Mouse (Mus musculus) cerebellum, adult 2 months (tissue): ENCODE measurements at regions not wholly inside any gene's neighbourhood (a gene's known extent, or its start where the extent isn't known, plus 50 kb on each side); places are given as distances from the start of the nearest gene placed in this dataset.

Experiments used
- DNase-seq, 2 experiments: peaks; one replicate each; pipeline ENCODE4 v3.0.0; 2021
- H3K27ac ChIP-seq: fragments of 200-500 bp; 2 replicates; pipeline ENCODE4 v1.5.1; 2012; ENCODE audit warnings: low read length, control low read depth, inconsistent platforms; ENCODE audit not compliant: insufficient read depth
- H3K27me3 ChIP-seq: fragments of 200-500 bp; 2 replicates; pipeline ENCODE4 v1.6.1; 2012; ENCODE audit warnings: inconsistent platforms, mild to moderate bottlenecking, low read length, moderate library complexity; ENCODE audit not compliant: control insufficient read depth, insufficient read depth
- H3K4me1 ChIP-seq: fragments of 200-500 bp; 2 replicates; pipeline ENCODE4 v1.6.1; 2011; ENCODE audit warnings: low read length; ENCODE audit not compliant: control insufficient read depth, insufficient read depth
- H3K4me3 ChIP-seq: fragments of 200-500 bp; replicated peaks from 2 replicates; pipeline ENCODE3; 2011; ENCODE audit warnings: mild to moderate bottlenecking, low read depth, low read length, control low read depth; ENCODE audit not compliant: insufficient read depth
- CTCF ChIP-seq: fragments of 200-500 bp; IDR thresholded peaks from 2 replicates; pipeline ENCODE4 v1.5.1; 2011; ENCODE audit warnings: low read depth, mild to moderate bottlenecking, control low read depth, low read length, moderate library complexity, borderline replicate concordance; ENCODE audit not compliant: insufficient read depth
- POLR2A ChIP-seq: fragments of 200-500 bp; IDR thresholded peaks from 2 replicates; pipeline ENCODE4 v1.6.1; 2011; ENCODE audit warnings: low read length, control low read depth, borderline replicate concordance; ENCODE audit not compliant: insufficient read depth
- WGBS: fragments of 180-500 bp; shearing (Covaris S2); methylation state at CpG from one replicate; pipeline ENCODE4 v1.1.7; 2018; 5-methylcytosine and 5-hydroxymethylcytosine counted together

DNA sequence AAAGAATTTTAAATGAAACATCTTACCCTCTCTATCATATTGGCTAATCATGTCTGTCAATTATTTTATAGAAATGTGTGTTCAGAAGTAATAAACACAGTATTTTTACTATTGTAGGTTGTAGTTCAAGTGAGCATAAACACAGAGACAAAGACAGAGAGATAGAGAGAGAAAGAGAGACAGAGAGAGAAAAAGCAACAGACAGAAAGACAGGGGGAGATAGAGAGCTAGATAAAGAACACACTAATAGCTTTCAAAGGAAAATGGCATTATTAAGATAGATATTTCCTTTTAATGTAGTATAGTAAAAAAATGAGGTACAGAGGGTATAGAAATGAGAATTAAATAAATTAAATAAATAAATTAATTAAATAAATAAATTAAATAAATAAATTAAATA is 624.4 kb upstream of the Fam84a start:
- Histone ChIP-seq H3K27me3 (no peaks in the 10 kb centered on the region), H3K27ac (no peak overlapping the region), H3K4me3 (no peak overlapping the region), H3K4me1 (no peaks in the 10 kb centered on the region)
- DNase-seq = no peak
- TF ChIP-seq POLR2A (no peak), CTCF (no peak)

DNA sequence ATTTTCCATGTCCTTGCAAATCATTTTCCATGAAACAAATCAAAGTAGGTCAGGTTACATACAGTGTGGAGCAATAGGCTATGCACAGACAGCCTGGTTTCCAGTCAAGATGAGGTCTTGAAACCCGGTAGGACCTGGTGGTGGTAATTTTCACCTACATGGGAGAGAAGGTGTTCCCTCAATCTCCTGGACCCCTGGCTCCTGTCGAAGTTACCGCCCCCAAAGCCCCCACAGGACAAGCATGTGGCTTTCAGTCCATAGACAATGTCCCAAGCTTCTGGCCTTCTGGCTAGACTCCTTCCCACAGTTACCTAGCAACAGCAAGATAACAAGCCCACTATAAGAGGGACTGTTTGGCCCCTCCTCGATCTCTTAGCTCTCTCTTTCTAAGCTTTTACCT is 600.7 kb upstream of the Fam84a start:
- no peak overlapping the region for H3K4me3 ChIP-seq
- no peaks in the 10 kb centered on the region for H3K27me3 ChIP-seq
- no peak for TF ChIP-seq POLR2A
- TF ChIP-seq CTCF = no peak
- H3K4me1 ChIP-seq = no peaks in the 10 kb centered on the region
- no peak overlapping the region for H3K27ac ChIP-seq
- WGBS = 65% methylated on average over 4 of the region's 4 CpGs
- no peak for DNase-seq

DNA sequence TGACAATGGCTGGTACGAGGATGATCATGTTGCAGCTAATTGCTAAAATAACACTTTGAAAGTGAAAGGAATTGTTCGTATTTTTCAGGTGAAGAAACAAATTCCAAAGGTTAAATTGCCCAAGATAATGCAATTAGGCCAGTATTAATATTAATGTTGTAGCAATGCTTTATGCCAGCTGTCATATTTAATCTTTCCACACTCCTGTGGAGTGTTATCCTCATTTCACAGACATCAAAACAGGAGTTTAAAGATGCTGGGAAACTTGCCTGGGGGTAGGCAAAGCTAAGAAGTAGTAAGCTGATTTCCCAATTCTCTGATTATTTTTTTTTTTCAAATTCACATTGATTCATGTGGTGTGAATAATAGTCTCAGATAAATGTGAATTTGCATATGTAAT is 595.5 kb upstream of the Fam84a start:
- WGBS = 30% methylated on average over 2 of the region's 2 CpGs
- Histone ChIP-seq H3K4me1 (no peaks in the 10 kb centered on the region), H3K27ac (no peak overlapping the region), H3K4me3 (no peak overlapping the region), H3K27me3 (no peaks in the 10 kb centered on the region)
- peak in 1 of 2 experiments; percentile 3 for DNase-seq
- TF ChIP-seq POLR2A = no peak
- no peak for TF ChIP-seq CTCF
